Mouse (Mus musculus) G1E-ER4 (cell line): ENCODE results near the gene Pdgfa. TPM values are rescaled to one million over a fixed set of nuclear protein-coding genes. Genes with fewer than 3 reads are reported as not detected.

Source experiments
- GATA1 ChIP-seq: IDR thresholded peaks from one replicate; pipeline ENCODE4 v1.8.0; 2012; ENCODE audit warnings: low read length, inconsistent platforms
- polyA plus RNA-seq: library from polyadenylated mRNA; stranded (reverse); fragments of >175 nt; gene quantifications from 2 replicates; pipeline ENCODE4 v1.2.3, GENCODE M21; 2012

Gene Pdgfa
- polyA plus RNA-seq, 1 experiment: not detected

DNA sequence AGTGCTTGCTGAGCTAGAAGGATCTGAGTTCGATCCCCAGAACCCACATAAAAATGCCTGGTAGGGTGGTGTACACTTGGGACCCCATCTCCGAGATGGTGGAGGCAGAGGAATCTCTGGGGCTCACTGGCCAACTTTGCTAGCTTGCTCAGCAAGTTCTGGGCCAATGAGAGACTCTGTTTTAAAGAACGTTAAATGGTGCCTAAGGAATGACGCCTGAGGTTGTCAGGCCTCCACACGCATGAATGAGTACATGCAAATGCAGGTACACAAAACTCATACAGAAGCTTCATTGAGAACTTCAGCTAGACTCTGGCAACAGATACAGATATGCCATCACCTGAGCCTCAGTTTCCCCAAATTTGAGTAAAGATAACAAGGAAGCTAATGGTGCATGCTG lies 49.7 kb downstream of the Pdgfa start:
- TF ChIP-seq GATA1: no peak

- no peak for TF ChIP-seq GATA1
Measured at GRCm38 (mm10) chr5:138946931-138947330, 50.2 kb downstream of the Pdgfa start.

GRCm38 (mm10) chr5:138945011-138945410 lies 52.2 kb downstream of the Pdgfa start:
- no peak for TF ChIP-seq GATA1

- no peak for TF ChIP-seq GATA1
Measured at GRCm38 (mm10) chr5:138944551-138944950, 52.6 kb downstream of the Pdgfa start.

DNA sequence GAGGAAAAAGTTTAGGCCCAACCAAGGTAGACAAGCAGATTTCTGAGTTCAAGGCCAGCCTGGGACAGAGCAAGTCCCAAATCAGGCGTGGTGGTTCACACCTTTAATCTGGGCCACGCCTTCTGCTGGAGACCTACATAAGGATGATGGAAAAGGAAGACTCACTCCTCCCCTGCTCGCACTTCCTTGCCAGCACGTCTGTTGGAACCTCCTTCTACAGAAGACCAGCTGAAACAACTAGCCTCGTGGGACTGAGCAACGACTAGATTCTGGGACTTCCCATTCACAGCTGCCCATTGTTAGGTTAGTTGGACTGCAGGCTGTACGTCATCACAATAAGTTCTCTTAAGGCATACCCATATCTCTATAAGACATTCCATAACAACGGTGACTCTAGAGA lies 55.3 kb downstream of the Pdgfa start:
- TF ChIP-seq GATA1: no peak

GRCm38 (mm10) chr5:138940576-138940975 lies 56.6 kb downstream of the Pdgfa start:
- TF ChIP-seq GATA1: no peak

DNA sequence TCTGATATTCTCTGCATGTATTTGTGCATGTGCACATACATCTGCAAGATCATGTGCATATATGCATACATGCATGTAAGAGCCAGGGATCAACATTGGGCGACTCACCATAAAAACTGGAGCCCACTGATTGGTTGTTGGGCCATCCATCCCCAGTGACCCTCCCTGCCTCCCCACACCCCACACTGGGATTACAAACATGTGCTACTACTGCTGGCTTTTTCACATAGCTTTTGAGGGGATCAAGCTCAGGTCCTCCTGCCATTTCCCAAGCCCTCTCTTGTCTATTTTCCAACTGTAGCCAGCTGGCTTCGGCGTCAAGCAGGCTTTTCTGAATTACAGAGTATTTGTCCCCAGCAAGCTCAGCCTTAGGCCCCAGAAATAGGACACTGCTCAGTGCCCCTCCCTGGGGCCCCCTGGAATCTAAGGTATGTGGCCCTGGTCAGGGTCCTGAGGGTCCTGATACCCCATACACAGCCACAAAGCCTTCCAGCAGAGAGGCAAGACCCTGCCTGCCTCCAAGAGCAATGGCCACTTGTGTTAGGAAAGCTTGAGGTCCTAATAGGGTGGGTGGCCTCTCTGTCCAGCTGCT lies 58.5 kb downstream of the Pdgfa start:
- no peak for TF ChIP-seq GATA1

DNA sequence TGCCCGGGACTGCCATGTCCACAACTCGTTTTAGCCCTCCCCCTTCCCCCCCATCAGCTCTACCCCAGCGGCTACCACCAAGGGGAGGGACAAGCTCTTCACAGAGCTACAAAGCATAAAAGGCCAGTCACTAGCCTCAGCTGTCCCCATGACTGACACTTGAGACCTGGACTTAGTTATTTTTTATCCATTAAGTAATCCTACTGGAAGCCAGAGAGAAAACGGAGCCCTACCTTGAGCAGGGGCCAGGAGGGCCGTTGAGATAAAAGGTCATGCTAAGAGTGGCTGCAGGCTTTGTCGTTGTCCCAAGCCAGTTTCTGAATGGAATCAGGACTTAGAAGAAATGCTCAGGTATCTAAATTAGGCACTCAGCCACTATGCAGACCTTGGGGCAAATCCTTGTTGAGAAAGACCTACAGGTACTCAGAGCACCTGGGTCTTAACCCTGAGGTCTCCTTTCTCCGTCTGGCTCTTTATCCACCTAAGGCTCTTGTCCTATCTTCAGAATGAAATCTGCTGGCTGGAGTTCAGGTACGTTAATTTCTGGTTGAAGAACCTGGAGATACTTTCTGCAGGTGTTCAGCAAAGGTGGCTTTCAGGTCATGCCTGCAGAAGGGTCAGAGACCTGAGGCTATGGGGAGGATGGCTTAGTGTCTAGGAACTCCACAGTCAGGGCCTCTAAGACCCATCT lies 60.6 kb downstream of the Pdgfa start:
- TF ChIP-seq GATA1: no peak

DNA sequence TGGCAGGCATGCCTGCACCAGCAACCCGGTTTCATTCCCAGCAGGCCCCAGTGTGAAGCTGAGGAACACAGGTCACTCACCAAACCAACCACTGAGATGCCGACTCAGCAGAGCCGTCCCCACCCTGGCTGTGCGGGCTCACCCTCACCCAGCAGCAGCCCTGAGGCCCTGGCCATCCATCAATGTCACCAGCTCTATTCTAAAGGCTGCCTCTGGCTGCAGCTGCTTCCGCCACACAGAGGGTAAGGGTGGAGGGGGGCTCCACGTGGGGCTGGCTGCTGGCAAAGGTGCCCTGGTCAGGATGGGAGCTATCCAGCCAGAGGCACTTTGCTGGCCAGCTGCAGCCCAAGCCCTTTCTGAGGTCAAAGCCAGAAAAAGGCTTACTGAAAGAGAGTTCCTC lies 62.6 kb downstream of the Pdgfa start:
- no peak for TF ChIP-seq GATA1

DNA sequence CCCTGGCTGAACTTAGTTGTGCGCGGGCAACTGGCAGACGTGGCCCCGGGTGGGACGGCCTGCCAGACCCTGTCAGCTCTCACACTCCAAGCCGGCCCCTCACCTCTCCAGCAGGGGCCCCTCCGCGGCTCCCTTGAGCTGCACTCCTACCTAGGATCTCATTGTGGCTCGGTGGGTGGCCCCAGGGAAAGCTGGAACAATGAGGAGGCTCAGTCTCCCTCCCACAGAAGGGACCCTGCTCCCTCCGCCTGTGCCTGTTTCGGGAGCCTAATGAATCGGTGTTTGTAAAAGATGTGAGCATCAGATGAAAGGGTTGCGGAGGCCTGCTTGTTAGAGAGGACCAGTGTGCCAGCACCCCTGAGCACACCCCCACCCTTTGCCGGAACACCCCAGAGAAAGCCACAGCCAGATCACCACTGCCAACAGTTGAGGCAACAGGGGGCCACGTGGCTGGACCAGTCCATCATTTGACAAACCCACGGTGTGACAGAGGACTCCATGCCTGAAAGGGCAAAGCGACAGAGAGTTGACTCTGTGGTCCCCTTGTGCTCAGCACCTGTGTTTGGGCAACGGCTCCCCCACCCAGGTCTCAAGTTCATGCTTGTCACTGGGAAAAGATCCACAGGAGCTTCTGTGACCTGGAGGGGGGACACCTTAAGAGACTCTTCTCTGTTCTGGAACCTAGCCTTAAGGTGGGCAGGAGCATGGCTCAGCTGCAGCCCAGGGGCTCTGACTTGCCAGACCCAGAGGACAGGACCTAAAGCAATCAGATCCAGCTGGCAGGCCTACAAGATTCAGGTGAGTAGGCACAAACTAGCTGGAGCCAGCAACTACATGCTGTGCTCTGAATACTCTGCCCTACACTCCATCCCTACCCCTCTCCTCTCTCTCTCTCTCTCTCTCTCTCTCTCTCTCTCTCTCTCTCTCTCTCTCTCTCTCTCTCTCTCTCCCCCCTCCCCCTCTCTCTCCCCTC lies 64.4 kb downstream of the Pdgfa start:
- TF ChIP-seq GATA1: no peak

DNA sequence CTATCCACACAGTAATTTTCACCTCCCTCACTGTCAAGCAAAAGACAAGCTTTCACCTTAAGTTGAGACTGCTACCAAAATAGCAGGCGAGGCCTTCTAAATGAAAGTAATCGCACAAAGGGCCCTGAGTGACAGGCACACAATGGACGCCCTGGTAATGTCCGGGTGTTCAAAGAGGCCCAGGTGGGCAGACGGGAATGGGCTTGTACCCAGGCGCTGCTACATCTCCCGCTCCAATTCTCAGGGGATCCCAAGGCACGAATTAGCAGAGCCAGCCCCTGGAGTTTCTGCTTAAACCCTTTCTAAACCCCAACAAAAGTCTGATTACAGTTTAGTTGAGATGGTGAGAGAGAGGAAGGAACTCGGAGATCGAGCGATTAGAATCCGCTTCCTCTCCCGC lies 65.3 kb downstream of the Pdgfa start:
- TF ChIP-seq GATA1: no peak

DNA sequence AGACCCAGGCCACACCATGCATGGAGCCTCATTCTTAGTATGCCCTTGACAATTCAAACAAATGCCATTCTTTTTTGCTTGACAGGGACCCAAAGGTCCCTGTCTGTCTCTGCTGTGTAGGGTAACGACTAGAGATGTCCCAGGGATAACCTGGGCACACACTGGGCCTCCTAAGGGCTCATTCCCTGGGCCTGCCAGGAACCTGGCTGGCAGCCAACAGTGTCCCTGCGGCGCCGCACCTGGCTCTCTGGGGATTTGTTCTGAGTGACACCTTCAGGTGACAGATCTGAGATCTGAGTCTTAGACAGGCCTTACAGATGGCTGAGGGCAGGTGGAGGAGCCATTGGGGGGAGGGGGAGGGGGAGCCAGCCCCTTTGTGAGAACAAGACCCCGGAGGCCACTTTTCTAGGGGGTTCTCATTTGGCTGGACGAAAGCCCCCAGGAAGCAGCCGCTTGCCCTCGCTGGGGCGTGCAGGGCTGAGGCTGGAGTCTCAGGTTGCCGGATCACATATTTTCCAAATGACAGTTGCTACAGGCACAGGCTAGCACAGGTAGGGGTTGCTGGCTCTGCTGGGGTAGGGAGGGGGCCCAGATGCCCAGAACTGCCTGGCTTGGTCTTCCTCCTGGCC lies 67.2 kb downstream of the Pdgfa start:
- no peak for TF ChIP-seq GATA1

Other genes with a start within 250 kb of the Pdgfa start
- gene Fam20c, start 242.9 kb downstream of the Pdgfa start, polyA plus RNA-seq: 0.01 TPM in 1 of 2 replicates, not detected in the other
- not detected in 2 replicates for gene Gm5294, start 177.3 kb downstream of the Pdgfa start, polyA plus RNA-seq
- gene Prkar1b, start 152.6 kb upstream of the Pdgfa start, polyA plus RNA-seq: not detected in 2 replicates
- gene Dnaaf5, start 152.9 kb upstream of the Pdgfa start, polyA plus RNA-seq: 56.6 and 85.8 TPM in 2 replicates
- 14.2 and 19.4 TPM in 2 replicates for gene Sun1, start 203.3 kb upstream of the Pdgfa start, polyA plus RNA-seq